Mouse (Mus musculus) T-helper 17 cell (primary cell): ENCODE data around the gene Olfr141.

Experiments used
- in situ Hi-C, 2 experiments: fragments of 300-600 bp; cut with MboI, MseI; formaldehyde crosslinking; loops; 1 replicate in 1 of 2; 2 replicates in 1 of 2; pipeline ENCODE4 v1.15.1; 2025; ENCODE audit warnings: high pct_unique_total_duplicates in 2 of 2

Gene Olfr141

DNA sequence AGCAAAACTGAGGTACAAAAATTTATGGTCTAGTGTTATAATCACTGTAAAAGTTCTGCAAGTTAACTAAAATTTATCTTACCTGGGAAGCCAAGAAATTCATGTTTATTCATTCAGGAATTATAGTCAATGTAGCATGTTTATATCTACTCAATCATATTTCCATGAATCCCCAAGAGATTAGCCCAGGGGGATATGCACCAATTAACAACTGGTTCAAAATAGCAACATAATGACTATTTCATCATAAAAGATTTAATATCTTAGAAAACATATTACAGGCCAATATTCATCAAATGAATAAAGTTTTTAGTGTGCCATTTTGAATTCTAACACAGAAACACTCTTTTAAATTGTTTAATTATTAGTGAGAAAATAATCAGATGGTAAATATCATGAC lies at the start of gene Olfr141:
TSS of gene Olfr141 (minus strand) at position 101 of the 400 bp plus-strand sequence.
- in situ Hi-C loops: no loop called here

DNA sequence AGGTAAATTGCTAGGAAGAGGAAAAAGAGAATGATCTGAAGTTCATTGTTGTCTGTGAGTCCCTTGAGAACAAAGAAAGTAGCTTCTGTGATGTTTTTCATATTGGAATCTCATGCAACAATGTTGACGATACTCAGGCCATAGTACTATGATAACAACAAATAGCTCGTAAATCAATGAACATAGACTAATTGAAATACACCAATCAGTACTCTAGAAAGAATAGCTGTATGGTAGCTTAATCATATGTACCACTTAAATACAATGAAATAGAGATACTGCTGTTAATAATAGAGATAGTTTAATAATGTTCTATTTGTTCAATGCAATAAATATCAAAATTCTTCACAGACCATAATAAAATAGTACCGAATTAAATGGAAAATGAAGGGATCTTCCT lies 41.8 kb upstream of the Olfr141 start, which contains the start of gene Olfr1095:
TSS of gene Olfr1095 (minus strand) at position 101 of the 400 bp plus-strand sequence.
- in situ Hi-C loops: no loop called here

GRCm38 (mm10) chr2:86824363-86824762 lies 14.5 kb upstream of the Olfr141 start, which contains the start of gene Olfr1094:
Gene Olfr1094, plus strand, starts transcription at chr2:86824663.
- in situ Hi-C loops: no loop called here

DNA sequence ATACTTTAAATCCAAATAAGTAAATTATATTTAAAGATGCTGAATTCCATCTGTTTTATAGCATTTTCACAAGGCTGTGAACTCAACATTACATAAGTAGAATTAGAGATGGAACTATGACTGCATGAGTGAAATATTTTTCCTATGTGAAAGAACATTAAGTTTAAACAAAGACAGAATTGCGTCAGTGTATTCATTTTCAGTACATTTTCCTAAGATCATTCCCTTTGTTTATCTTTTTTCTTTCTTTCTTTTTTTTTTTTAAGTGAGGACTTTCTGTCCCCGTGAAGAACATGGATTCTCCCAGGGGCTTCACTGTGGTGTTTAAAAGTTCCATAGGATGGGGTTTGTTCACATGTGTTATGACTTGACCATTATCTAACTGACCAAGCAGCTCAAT lies 27.6 kb downstream of the Olfr141 start, which contains the start of gene Olfr1093:
TSS of gene Olfr1093 (plus strand) at position 301 of the 400 bp plus-strand sequence.
- in situ Hi-C loops: no loop called here

DNA sequence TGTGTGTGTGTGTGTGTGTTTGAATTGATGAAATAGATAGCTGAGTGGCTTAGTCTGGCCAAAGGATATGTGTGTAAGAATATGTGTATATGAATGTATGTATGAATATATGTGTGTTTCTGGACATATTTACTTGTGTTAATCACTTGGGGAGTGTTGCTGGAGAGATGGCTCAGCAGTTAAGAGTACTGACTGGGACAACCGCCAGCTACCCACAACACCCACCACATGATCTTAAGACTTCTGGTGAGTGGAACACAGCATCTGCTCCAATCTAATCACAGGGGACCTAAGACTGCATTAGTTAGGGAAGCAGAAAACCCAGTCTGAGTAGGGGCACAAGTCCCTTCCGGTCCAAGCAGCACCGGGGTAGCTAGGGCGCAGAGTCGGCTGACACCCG lies 48.8 kb downstream of the Olfr141 start:
- in situ Hi-C loops: no loop called here

DNA sequence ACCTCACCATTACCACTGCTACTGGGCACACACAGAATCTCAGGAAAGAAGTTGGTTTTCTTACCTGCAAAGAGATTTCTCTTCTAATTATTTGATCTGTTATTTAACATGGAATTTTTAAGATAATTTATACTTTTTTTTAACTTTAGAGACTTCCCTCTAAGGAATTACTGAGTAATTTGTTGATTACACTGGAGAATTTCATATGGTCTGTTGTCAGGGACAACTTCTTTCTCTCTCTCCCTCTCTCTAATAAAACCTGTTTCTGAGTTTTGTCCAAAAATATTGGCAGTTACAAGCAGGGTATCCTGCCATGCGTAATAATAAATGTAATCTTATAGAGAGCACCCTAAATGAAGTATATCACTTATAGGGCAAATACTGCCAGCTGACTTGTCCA lies 50.9 kb downstream of the Olfr141 start, which contains the start of gene Olfr1090:
TSS of gene Olfr1090 (minus strand) at position 101 of the 400 bp plus-strand sequence.
- in situ Hi-C loops: no loop called here
